Mouse (Mus musculus) erythroblast, embryonic 14.5 days (primary cell): ENCODE results near the gene Apln.

Source experiments
- GATA1 ChIP-seq: IDR thresholded peaks from 2 replicates; pipeline ENCODE4 v1.6.1; 2012; ENCODE audit warnings: low read length, inconsistent platforms, mixed read lengths
- TAL1 ChIP-seq: IDR thresholded peaks from 3 replicates; pipeline ENCODE4 v1.6.1; 2012; ENCODE audit warnings: low read length, inconsistent platforms, mixed read lengths

- TF ChIP-seq GATA1 (no peak), TAL1 (no peak)
These were observed 1.6 kb downstream of the Apln start for GRCm38 (mm10) chrX:48033024-48033423.
